Mouse (Mus musculus): Measurements from ENCODE around the gene Cd244a.

The Cd244a gene

DNA sequence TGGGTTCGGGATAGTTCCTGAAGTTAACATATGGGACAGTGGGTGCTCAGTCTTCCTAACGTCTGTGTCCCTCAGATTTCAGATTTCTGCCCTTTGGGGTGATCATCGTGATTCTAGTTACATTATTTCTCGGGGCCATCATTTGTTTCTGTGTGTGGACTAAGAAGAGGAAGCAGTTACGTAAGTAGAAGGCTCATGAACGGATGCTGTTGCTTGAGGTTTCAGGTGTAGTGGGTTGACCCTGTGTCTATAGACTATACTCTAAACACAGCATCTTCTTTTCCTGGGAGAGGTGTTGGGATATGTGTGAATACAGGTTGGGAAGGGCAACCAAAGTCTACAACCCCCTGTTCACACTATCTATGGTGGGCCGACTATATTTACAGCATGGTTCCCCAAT is 18.2 kb downstream of the Cd244a start:
- no peak for DNase-seq (ENCODE audit: low spot score)

DNA sequence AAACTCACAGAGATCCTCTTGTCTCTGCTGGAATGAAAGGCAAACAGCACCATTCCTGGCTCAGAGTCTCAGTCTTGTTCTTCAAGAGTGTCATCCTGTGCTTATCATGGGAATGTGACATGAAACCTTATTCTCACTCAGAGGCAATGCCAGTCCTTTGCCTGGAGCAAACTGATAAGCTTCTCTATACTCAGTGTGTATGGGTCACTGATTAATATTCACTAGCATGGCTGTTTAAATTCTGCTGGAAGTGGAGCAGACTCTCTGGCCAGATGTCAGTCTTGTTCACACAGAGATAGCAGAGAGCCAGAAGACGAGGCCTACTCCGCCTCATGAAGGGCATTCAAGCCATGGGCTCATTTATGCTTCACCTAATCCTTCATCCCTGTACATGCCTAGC is 25.6 kb downstream of the Cd244a start:
- no peak for DNase-seq (ENCODE audit: low spot score)

DNA sequence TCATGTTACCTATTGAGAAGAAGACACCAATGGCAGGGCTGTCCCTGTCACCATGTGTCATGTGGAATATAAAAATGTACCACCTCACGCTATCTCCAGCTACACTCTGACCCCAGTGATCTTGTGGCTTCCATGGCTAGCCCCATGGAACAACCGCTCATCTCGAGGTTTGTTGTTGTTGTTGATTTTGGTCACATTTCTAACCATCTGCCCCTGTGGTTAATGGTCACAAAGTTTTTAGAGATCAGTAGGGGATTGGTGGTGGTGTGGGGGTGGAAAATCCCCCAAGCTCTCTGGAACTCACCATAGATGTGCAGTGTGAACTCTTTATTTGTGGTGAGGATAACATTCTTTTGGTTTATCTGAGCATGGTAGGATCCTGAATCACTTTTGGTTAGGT is 45.7 kb downstream of the Cd244a start:
- no peak for DNase-seq (ENCODE audit: low spot score)

DNA sequence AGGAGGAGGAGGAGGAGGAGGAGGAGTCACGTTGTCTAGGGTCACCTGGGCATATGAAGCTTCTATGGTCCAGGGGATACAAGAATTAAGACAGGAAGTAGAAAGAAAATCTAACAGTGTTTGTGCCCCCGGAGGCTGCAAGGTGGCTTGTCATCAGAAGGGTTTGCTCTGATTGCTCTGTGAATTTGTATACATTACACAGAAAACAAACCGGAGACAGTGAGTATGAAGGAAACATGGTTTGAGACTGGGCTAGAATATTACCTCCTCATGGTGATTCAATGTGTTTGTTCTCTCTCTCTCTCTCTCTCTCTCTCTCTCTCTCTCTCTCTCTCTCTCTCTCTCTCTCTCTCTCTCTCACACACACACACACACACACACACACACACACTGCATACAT is 47.7 kb downstream of the Cd244a start:
- no peak for DNase-seq (ENCODE audit: low spot score)

DNA sequence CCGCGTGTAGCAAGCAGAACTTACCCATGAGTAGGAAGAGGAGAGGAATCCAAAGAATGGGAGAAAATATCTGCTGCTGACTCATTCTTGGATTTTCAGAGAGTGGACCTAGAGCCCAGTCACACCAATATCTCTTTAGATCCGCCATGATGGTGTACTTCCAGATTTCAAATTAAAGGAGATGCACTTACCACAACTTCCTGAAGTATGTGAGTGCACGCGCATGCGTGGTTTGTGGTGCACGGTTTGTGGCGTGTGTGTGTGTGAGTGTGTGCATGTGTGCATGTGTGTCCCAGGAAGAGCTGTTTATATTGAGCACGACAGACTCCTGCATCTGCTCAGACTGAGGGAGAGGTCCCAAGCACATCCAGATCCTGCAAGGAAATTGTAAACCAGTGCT is 48.2 kb downstream of the Cd244a start, which contains the start of gene Ly9:
Gene Ly9, minus strand, starts transcription at position 235 of the 400 bp plus-strand sequence.
- no peak for DNase-seq (ENCODE audit: low spot score)

DNA sequence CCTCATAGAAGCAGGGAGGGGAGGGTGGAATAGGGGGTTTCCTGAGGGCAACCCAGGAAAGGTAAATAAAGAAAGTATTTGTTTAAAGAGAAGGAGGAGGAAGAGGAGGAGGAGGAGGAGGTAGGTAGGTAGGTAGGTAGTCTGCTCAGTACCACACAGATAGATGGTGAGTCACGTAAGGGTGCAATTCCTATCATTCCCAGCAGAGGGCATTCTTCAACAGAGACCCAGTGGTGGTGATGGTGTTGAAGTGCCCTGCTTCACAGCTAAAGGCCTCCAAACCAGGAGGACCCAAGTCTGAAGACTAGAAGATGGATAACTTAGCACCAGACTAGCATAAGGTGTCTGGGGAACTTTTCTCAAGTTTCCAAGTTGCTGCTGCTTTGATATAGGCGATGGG is 51.0 kb downstream of the Cd244a start:
- DNase-seq (ENCODE audit: low spot score), result no peak

DNA sequence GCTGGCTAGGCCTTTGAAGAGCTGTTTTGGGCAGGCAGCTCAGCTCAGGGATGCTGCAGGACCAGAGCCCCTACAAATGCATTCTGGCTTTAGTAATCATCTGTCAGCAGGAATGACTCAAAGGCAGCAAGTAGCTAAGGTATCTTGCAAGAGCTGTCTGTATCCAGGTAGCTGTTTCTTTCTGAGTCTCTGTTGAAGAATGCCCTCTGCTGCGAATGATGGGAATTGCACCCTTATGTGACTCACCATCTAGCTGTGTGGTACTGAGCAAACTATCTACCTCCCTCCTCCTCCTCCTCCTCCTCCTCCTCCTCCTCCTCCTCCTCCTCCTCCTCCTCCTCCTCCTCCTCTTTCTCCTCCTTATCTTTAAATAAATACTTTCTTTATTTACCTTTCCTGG is 51.8 kb downstream of the Cd244a start:
- no peak for DNase-seq (ENCODE audit: low spot score)

DNA sequence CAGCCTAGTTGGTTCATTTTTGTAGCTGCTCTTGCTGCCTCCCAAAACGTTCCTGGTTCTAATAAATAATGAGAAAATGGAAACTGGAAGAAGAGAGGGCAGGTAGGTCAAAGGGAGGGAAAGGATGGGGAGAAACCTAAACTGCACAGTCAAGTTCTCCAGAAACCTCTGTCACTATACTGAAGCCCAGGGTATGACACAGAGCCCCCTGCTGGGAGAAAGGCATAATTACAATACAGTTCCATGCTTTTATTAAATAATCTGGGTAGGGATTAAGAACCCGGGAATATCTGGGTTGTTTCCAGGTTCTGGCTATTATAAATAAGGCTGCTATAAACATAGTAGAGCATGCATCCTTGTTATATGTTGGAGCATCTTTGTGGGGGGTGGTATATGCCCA is 55.0 kb downstream of the Cd244a start:
- no peak for DNase-seq (ENCODE audit: low spot score)

DNA sequence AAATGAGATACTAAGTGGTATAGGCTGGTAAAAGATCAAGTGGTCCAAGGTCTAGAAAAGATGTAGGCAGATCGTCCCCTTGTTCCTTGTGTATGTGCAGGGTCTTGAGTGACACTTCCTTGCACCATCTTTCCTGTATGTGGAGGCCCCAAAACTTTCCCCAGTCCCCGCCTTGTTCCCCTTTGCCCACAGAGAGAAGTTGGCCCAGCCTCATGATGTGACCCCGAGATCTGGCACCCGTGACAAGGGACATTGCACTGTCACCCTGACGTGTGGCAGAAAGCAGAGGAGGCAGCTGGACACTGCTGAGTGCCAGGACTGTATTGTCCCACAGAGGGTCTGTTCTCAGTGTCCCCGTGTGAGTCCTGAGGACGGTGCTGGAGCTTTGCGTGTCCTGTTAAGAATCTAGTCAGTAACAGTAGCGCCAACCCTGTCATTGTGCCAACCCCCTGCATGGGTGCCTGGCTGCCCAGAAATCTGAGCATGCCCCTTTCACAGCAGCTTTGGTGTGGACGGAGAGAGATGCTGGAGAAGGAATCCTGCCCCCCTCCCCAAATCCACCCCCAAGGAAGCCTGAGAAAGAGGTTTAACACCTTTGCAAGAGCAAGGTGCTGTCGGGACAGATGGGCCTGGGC is 58.0 kb downstream of the Cd244a start:
- DNase-seq (ENCODE audit: low spot score), result no peak

DNA sequence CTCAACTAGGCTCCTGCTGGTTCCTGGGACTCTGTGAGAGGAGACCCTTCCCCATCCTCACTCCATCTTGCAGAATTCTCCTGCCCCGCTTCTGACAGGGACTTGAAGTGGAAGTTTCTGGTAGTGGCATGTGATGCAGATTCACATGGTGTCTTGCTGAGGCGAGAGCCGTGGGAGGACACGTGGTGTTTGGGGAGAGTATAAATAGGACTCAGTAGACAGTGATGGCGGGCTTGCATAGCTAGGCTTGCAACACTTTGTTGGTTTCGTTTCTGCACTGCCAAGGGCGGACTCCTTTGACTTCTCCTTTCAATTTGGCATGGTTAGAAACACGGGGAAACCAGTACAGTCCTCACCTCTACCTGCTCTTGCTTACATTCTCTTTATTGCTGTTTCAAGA is 60.0 kb downstream of the Cd244a start:
- no peak for DNase-seq (ENCODE audit: low spot score)

DNA sequence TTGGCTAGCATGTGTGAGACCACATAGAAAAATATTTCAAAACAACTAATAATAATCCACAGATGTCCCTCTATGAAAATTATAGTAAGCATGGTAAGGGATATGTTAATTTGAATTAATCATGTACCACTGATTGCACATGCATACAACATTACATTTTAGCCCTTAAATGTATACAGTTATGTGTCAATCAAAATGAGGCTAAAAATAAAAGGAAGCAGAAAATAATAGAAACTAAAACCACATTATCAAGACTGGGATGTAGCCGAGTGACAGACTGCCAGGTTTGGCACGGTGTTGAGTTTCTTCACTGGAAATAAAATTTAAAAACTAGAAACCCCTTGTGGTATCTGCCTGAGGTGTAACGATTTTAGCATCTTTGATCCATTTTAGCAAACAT is 60.7 kb downstream of the Cd244a start:
- DNase-seq (ENCODE audit: low spot score), result no peak

DNA sequence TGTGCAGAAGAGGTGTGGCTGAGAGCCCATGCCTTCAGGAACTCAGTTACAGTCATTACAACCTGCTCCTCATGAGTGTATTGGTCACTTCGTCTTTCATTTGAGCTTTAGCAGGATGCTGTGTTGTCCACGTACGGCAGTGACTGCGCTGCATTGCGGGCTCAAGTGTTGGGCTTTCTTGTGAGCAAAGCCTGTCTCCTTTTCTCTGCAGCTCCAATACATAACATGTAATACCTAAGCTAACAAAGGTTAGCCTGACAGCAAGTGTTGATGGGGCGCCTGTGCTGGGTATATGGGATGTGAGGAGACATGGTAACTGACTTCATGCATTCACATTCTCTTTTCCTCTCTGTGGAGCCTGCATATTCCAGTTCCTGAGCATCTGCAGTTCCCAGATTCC is 61.1 kb downstream of the Cd244a start:
- DNase-seq (ENCODE audit: low spot score), result no peak

DNA sequence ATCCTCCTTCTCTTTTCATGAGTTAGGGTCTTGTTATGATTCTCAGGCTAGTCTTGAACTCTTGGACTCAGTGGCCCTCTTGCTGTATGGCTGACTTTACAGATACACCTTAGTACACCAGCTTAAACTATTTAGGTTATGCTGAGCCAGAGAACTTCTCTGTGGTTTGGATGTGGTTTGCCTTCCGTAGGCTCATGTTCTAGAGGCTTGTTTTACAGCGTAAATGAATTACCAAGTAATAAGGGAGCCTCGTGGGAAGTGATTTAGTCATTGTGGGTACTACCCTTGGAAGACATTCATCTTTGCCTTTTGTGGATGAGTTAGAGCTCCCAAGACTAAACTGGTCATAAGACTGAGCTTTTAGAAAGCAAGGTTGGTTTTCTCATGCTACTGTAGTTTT is 68.8 kb downstream of the Cd244a start:
- no peak for DNase-seq (ENCODE audit: low spot score)

DNA sequence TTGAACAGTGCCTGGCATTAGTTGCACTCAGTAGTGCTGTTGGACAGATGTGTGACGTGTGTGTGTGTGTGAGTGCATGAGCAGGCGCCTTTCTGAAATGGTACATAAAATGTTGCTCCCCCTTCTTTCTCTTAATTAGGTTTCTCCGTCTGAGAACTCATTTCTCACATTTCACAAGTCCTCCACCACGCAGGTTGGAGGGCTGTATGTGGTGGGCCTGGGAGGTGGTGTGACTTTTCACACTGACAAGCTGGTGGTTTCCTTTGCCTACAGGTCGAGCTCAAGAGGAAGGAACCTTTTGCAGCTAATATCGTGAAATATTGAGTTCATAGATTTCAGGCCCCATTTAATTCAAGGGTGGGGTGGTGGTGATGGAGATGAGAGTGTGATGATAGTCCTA is 70.2 kb downstream of the Cd244a start:
- no peak for DNase-seq (ENCODE audit: low spot score)

DNA sequence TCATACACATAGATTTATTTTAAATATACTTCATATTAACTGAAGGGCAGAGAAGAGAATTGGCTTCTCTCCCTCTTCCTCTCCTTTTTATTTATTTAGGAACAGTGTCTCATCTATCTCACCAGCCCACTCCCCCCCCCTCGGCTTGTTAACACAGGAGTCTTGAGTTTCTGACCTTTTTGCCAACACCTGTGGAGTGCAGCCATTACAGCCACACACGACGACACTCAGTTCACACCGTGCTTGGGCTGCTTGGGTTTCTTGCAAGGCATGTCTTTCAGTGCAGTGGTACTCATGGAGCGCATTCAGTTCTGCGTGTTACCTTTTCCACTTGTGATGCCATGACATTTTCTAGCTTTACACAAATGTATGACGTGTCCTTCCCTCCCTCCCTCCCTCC is 71.0 kb downstream of the Cd244a start:
- DNase-seq (ENCODE audit: low spot score), result no peak

DNA sequence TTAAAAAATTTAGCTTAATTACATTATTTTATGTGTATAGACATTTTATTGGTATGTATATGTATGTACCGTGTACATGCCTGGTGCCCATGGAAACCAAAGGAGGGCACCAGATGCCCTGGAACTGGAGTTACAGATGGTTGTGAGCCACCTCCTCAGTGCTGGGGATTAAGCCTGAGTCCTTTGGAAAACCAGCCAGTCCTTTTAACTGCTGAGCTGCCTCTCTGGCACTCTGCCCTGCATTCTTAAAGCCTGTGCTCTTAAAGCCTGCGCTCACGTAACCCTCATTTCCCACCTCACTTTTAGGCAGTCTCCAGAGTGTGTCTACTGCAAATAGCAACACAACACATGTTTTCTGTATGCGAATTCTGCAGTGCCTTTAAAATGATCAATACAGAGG is 71.9 kb downstream of the Cd244a start:
- no peak for DNase-seq (ENCODE audit: low spot score)

DNA sequence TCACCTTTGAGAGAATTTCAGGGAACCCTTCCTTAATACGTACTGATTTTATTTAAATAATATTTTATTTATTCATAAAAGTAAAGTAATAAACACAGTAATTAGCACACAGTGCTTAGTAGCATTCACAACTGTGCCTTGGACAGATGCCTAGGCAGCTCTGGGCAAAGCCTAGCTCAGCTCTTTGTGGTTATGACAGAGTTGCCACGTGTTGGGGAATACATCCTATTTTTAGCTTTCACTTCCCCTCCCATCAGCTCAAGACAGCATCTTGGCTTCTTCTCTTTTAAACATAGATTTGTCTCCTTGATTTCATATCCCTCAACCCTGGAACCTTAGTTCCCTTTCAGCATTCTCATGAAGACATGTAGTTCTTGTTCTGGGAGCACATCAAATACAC is 72.5 kb downstream of the Cd244a start:
- no peak for DNase-seq (ENCODE audit: low spot score)

DNA sequence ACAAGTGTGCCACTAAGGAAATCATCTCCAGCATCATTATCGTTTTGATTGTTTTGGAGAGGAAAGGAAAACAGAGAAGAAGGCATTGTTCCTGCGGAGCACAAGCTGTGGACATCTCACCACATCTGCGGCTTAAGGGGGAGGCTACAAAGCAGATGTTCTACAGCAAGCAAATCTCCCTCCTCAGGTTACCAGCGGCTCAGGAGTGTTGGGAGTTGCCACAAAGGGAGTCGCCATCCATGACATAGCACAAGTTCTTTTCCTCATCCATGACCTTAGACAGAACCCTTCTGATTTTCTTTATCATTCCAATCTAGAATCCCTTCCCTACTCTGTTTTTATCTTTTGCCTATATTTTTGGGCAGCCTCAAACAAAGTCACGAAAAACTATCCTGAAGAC is 76.7 kb downstream of the Cd244a start:
- no peak for DNase-seq (ENCODE audit: low spot score)

DNA sequence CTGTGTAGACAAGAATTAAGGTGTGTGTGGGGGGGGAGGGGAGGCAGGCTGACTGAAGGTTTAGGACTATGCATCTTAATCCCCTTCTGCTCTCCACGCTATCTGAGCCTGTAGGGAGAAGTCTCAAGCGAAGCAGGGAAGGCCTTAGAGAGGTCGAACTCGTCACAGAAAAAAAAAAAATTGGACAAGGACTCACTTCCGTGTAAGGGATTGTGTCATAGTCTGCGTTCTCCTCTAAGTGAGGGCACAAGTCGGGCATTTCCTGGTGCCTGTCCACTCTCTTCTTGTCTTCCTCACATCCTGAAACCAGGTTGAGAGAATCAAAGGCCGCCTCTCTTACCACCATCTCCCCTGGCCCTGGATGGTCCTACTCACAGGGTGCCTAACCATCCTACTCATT is 78.1 kb downstream of the Cd244a start:
- DNase-seq (ENCODE audit: low spot score), result no peak

DNA sequence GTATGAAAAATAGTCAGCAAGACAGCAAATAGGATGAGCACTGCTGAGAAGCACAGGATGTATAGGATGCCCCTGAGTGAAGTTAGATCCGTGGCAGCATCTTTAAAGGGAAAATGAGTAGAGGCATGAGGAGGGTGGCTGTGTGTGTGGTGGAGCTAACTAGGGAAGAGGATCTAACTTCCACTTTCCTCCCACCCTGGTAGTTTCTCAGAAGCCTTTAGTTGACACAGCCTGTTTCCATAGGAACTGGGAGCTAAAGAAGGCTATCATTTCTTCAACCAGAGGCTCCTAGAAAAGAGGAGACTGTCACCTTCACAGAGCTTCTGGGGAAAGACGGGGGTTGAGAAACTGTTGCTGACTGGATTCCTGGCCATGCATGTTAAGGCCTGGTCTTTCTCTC is 79.7 kb downstream of the Cd244a start:
- no peak for DNase-seq (ENCODE audit: low spot score)

DNA sequence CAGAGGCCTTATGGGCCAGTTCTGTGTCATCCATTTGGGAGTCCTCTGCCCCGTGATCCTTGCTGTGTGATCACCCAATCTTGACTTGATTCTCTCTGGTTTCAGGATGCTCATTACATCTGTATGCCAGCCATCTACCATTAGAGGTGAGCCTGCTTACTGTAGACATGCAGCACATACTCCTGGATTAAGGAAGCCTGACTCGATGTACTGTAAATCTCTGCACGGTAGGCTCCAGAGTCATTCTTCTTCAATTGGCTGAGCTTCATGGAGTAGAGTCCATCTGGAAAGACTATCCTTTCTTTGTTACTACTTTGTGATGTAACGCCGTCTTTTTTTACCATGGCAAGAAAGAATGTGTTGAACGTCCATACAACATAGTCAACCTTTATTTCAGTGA is 81.8 kb downstream of the Cd244a start:
- DNase-seq (ENCODE audit: low spot score), result no peak

DNA sequence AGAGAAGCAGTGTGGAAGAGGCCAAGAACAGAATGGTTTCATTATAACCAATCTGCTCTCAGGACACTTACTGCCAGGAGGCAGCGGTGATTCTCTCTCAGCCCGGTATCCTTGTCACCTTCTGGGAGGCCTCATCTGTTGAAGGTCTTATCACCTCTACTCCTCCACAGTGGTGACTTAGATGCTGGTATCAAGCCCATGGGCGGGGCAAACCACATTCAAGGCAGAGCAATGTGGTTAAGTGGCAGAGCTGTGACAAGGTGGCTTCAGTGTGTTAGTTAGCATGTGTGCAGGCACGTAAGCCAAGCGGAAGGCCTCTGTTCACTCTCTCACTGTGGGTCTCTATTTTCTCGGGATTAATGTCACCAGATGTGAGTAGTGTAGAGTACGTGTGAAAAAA is 84.6 kb downstream of the Cd244a start:
- no peak for DNase-seq (ENCODE audit: low spot score)

DNA sequence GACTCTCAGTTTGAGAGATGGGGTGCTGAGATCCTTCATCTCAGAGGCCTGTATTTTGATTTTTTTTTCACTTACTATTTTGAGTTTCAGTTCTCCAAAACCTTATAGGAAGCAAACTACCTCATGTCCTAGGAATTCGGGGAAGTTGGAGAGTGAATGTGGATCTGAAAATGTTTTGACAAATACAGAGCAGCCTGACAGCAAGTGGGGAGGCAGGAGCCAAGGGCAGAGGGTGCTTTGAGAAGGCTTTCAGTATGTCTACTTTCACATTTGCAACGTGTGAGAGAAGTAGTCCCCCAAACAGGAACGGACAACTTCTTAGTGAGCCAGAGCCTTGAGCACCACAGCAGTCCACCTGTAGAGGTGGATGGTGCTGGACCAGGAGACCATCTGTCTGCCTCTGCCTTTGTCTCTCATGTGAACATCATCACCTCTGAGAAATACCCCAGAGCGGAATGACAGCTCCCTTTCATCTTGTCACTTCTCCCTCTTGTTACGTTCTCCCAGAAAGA is 87.5 kb downstream of the Cd244a start:
- no peak for DNase-seq (ENCODE audit: low spot score)

DNA sequence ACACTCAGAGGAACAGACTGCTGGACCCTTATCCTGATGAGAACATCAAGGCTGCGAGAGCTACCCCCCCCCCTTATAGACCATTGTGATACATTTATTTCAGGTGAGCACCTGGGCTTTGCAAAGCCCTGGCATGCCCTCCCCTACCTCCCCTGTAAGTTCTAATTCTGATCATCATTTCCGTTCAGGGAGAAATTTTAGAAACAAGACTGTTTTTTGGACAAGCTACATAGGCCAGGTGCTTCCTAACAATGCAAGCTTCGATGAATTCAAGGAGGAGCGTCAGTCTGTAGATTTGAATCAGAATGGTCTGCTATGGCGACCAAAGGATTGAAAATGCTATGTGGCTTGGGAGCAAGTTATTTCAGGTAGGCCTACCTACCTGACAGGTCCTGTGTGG is 88.7 kb downstream of the Cd244a start:
- no peak for DNase-seq (ENCODE audit: low spot score)

DNA sequence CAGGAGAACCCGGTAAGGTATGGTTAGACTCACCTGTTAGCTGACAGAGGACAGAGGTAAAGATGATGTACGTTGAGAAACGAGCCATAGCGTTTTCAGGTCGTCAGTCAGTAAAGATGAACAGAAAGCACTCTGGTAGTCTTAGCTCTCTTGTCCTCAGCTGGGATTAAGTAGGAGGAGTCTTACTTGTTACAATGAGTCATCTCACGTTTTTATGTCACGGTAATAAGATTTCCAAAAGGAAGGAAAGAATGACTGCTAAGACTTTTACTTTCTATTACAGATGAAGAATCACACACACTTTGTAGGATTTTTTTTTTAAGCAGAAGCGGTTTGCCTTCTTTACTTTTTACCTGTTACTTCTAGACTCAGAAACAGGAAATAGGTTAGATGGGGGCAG is 89.8 kb downstream of the Cd244a start:
- DNase-seq (ENCODE audit: low spot score), result no peak
